In the genomic region with DNA sequence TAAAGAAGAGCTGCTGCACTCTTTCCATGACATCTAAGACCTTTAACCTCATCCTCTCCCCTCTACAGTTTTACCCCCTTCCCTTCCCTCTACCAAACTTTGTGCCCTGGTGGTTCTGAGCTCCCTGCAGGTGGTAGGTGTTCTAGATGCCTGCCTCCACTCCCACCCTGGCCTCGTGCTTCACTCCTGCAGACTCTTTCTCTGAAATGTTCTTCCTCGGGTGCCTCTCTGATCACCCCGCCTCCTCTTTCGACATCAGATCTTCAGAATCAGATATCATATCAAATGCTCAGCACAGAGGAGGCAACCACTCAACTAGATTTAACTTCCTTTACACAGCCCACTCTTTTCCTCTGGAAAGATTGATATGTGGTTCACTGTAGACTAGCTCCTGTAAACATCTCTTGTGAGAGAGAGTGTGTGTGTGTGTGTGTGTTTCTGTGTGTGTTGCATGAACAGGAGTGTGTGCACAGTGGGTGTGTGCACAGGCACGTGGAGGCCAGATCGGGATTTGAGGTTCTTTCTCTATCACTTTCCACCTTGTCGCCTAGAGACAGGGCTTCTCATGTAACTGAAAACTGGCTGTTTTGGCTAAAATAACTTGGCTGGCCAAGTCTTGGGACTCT, we compare ENCODE assay signal across 18 mouse cellular contexts. TPM values are rescaled to one million over a fixed set of nuclear protein-coding genes. Genes with fewer than 3 reads are reported as not detected.
DNase-seq lines count a peak whose midpoint lies in the region; ATAC-seq and TF ChIP-seq lines count a peak whose summit lies in the region.
"Had no signal": no experiment of that assay in that cellular context is flagged by ENCODE, and none has a peak within 500 bp of the region (broad histone marks: within the 10 kb centered on the region; RNA-seq: fewer than 3 reads in every experiment).

No protein-coding gene starts in this region.

- no peaks in the 10 kb centered on the region for H3K27me3 ChIP-seq in thymus, adult 2 months (ENCODE audit: control insufficient read depth, insufficient read depth, low read length)
- H3K27me3 ChIP-seq: embryonic facial prominence, embryonic 15.5 days; heart, embryonic 13.5 days; neural tube, embryonic 13.5 days had no signal

- WGBS in thymus, adult 2 months = 21% methylated on average over 7 of the region's 7 CpGs

- H3K4me1 ChIP-seq in thymus, adult 2 months (replicated peaks; ENCODE audit: control insufficient read depth, insufficient read depth, low read length) = peaks cover 20% of the 10 kb centered on the region
- H3K4me1 ChIP-seq: embryonic facial prominence, embryonic 15.5 days had no signal

- peak; percentile 70 for DNase-seq in heart, adult 11 months
- no peak for DNase-seq in heart, postnatal 14 days
- DNase-seq in CD4-positive, CD25-positive, alpha-beta regulatory T cell, adult 2 months (ENCODE audit: low read depth, low spot score) = peak; percentile 77
- DNase-seq in thymus, adult 2 months = peak; percentile 47
- no peak for DNase-seq in layer of hippocampus, adult 2 months (ENCODE audit: low spot score in 2 of 2)
- no peak for DNase-seq in adrenal gland, postnatal 14 days
- no peak for DNase-seq in heart, postnatal 25 days (ENCODE audit: low spot score)
- DNase-seq: cerebellum, adult 8-10 months; embryo, embryonic 11 days; left cerebral cortex, postnatal 4 days; lung, embryonic 14.5 days; right cerebral cortex, postnatal 25 days had no signal

- no peak overlapping the region for H3K4me3 ChIP-seq in thymus, adult 2 months (ENCODE audit: control insufficient read depth, insufficient read depth, low read length)
- H3K4me3 ChIP-seq in layer of hippocampus, adult 2 months = no peak overlapping the region
- H3K4me3 ChIP-seq: embryonic facial prominence, embryonic 15.5 days; forebrain, embryonic 10.5 days; heart, embryonic 13.5 days; midbrain, embryonic 10.5 days; neural tube, embryonic 13.5 days had no signal

- H3K36me3 ChIP-seq in thymus, adult 2 months (ENCODE audit: control insufficient read depth, insufficient read depth, low read length) = no peaks in the 10 kb centered on the region
- H3K36me3 ChIP-seq: embryonic facial prominence, embryonic 15.5 days; forebrain, embryonic 10.5 days; heart, embryonic 13.5 days; midbrain, embryonic 10.5 days; neural tube, embryonic 13.5 days had no signal

- TF ChIP-seq POLR2A in thymus, adult 2 months (IDR thresholded peaks at IDR 0.05; ENCODE audit: control insufficient read depth, extremely low read depth, insufficient read depth, low read length, poor library complexity) = no peak

- ATAC-seq in megakaryocyte, adult 5-6 weeks (ENCODE audit: poor library complexity, severe bottlenecking) = peak; percentile 51

- intact Hi-C loops in heart, postnatal 14 days (cut with DNase I) = no loop called here
- intact Hi-C loops in heart, postnatal 25 days (cut with DNase I) = no loop called here

- no peak for TF ChIP-seq CTCF in thymus, adult 2 months (IDR thresholded peaks at IDR 0.05; ENCODE audit: borderline replicate concordance, control insufficient read depth, extremely low read depth, insufficient read depth, low read length, poor library complexity)
- no peak for TF ChIP-seq CTCF in layer of hippocampus, adult 2 months (conservative IDR thresholded peaks at IDR 0.05)

- H3K27ac ChIP-seq in thymus, adult 2 months (ENCODE audit: control insufficient read depth, insufficient read depth, low read length) = peak overlapping the region; percentile 61
- H3K27ac ChIP-seq in layer of hippocampus, adult 2 months = no peak overlapping the region
- H3K27ac ChIP-seq: embryonic facial prominence, embryonic 15.5 days; forebrain, embryonic 10.5 days; heart, embryonic 13.5 days; midbrain, embryonic 10.5 days; neural tube, embryonic 13.5 days had no signal

RNA-seq across cellular contexts. Expression of a gene that starts 7.4 kb away (rescaled TPM):
- 10 to 100 TPM; 11.3 to 11.5 TPM for total RNA-seq in heart, postnatal 14 days (2021)
- total RNA-seq in megakaryocyte, adult 5-6 weeks (2015) = 17.0 and 19.9 TPM in 2 replicates
- 18.9 and 21.0 TPM in 2 replicates for total RNA-seq in megakaryocyte, adult 5-6 weeks (2017)
- polyA plus RNA-seq in thymus, adult 2 months (2012; rRNA removed) = 6.2 TPM in 2 replicates
- total RNA-seq in layer of hippocampus, adult 2 months (2021) = 10 to 100 TPM; 34.6 to 37.9 TPM
- 16.3 and 16.9 TPM in 2 replicates for total RNA-seq in adrenal gland, postnatal 14 days (2021)
- 10 to 100 TPM; 10.1 to 12.0 TPM for total RNA-seq in heart, postnatal 25 days (2021)

Comparison
In these comparisons a context has a peak if more than half of its experiments do, and no peak if none do; other contexts are left out.
1. DNase-seq: peak in heart, adult 11 months (single experiment), CD4-positive, CD25-positive, alpha-beta regulatory T cell, adult 2 months (single experiment) and thymus, adult 2 months (single experiment); none in heart, postnatal 14 days (0 of 2), layer of hippocampus, adult 2 months (0 of 2), adrenal gland, postnatal 14 days (single experiment) and heart, postnatal 25 days (single experiment).